ENCODE assay signal across 12 mouse cellular contexts in genomic region chr11:4228463-4228862, GRCm38 (mm10). TPM values are rescaled to one million over a fixed set of nuclear protein-coding genes. Genes with fewer than 3 reads are reported as not detected.
DNase-seq lines count a peak whose midpoint lies in the region; ATAC-seq and TF ChIP-seq lines count a peak whose summit lies in the region.
"Had no signal": no experiment of that assay in that cellular context is flagged by ENCODE, and none has a peak within 500 bp of the region (broad histone marks: within the 10 kb centered on the region; RNA-seq: fewer than 3 reads in every experiment).

No protein-coding gene starts in this region.

- H3K4me1 ChIP-seq in hindbrain, embryonic 16.5 days (ENCODE audit: control insufficient read depth, insufficient read depth, low read depth, low read length) = peaks cover 2% of the 10 kb centered on the region; the same call in 1 of the 2 replicates
- no peaks in the 10 kb centered on the region for H3K4me1 ChIP-seq in hindbrain, embryonic 13.5 days (replicated peaks)
- H3K4me1 ChIP-seq in G1E (ENCODE audit: insufficient read depth, low read depth, low read length) = peaks cover 84% of the 10 kb centered on the region

- no peaks in the 10 kb centered on the region for H3K9me3 ChIP-seq in hindbrain, embryonic 16.5 days (ENCODE audit: control insufficient read depth, low read length)
- no peaks in the 10 kb centered on the region for H3K9me3 ChIP-seq in hindbrain, embryonic 13.5 days
- no peaks in the 10 kb centered on the region for H3K9me3 ChIP-seq in G1E (replicated peaks)
- H3K9me3 ChIP-seq: embryonic facial prominence, embryonic 13.5 days; heart, embryonic 13.5 days had no signal

- DNase-seq in G1E (ENCODE audit: low spot score) = no peak
- DNase-seq in adrenal gland, postnatal 25 days = peak; percentile 50
- DNase-seq in cerebellum, postnatal 36 days = peak; percentile 81 to 86
- no peak for DNase-seq in frontal cortex, adult 2 months (ENCODE audit: extremely low spot score in 1 of 2, low spot score in 1 of 2)
- no peak for DNase-seq in testis, postnatal 10 days (ENCODE audit: low spot score)
- DNase-seq in ovary, postnatal 14 days (ENCODE audit: low spot score) = no peak
- DNase-seq: kidney, adult 8-10 months; lung, adult 18-20 months had no signal

- no peak overlapping the region for H3K4me3 ChIP-seq in hindbrain, embryonic 16.5 days (ENCODE audit: low read length)
- no peak overlapping the region for H3K4me3 ChIP-seq in hindbrain, embryonic 13.5 days
- peak overlapping the region; percentile 38; the same call in 1 of the 2 replicates for H3K4me3 ChIP-seq in G1E (ENCODE audit: low read depth, low read length)
- H3K4me3 ChIP-seq: embryonic facial prominence, embryonic 13.5 days; heart, embryonic 13.5 days had no signal

- no peaks in the 10 kb centered on the region for H3K36me3 ChIP-seq in hindbrain, embryonic 16.5 days (ENCODE audit: control insufficient read depth, insufficient read depth, low read length)
- H3K36me3 ChIP-seq in hindbrain, embryonic 13.5 days = no peaks in the 10 kb centered on the region
- H3K36me3 ChIP-seq in G1E (replicated peaks) = peaks cover 71% of the 10 kb centered on the region
- H3K36me3 ChIP-seq: embryonic facial prominence, embryonic 13.5 days; heart, embryonic 13.5 days had no signal

- H3K27ac ChIP-seq in hindbrain, embryonic 16.5 days (ENCODE audit: low read depth, low read length) = no peak overlapping the region
- H3K27ac ChIP-seq in hindbrain, embryonic 13.5 days = no peak overlapping the region
- H3K27ac ChIP-seq: embryonic facial prominence, embryonic 13.5 days; heart, embryonic 13.5 days had no signal

- no peak overlapping the region for H3K4me2 ChIP-seq in hindbrain, embryonic 16.5 days (ENCODE audit: low read length)
- H3K4me2 ChIP-seq in hindbrain, embryonic 13.5 days = no peak overlapping the region
- H3K4me2 ChIP-seq: embryonic facial prominence, embryonic 13.5 days; heart, embryonic 13.5 days had no signal

- no peaks in the 10 kb centered on the region for H3K27me3 ChIP-seq in hindbrain, embryonic 16.5 days (replicated peaks; ENCODE audit: control insufficient read depth, insufficient read depth, low read length)
- H3K27me3 ChIP-seq in hindbrain, embryonic 13.5 days = no peaks in the 10 kb centered on the region
- H3K27me3 ChIP-seq in G1E (ENCODE audit: insufficient read depth, low read length) = no peaks in the 10 kb centered on the region
- H3K27me3 ChIP-seq: embryonic facial prominence, embryonic 13.5 days had no signal

- TF ChIP-seq CTCF in G1E (IDR thresholded peaks at IDR 0.05; ENCODE audit: low read depth, low read length) = no peak

- ATAC-seq in hindbrain, embryonic 16.5 days = peak; percentile 77; the same call in 1 of the 2 replicates
- ATAC-seq in hindbrain, embryonic 13.5 days (ENCODE audit: low FRiP score) = no peak
- no peak for ATAC-seq in G1E (ENCODE audit: extremely low read depth, insufficient number of reproducible peaks, low FRiP score, poor library complexity, severe bottlenecking)

- WGBS in hindbrain, embryonic 16.5 days = 51% methylated on average over 8 of the region's 8 CpGs
- WGBS in hindbrain, embryonic 13.5 days = 50% methylated on average over 8 of the region's 8 CpGs

- no peak overlapping the region for H3K9ac ChIP-seq in hindbrain, embryonic 16.5 days (ENCODE audit: low read depth, low read length)
- no peak overlapping the region for H3K9ac ChIP-seq in hindbrain, embryonic 13.5 days
- H3K9ac ChIP-seq: embryonic facial prominence, embryonic 13.5 days; heart, embryonic 13.5 days had no signal

RNA-seq across cellular contexts. Expression of gene Osm, which starts 7.8 kb away (rescaled TPM):
- not detected in 2 replicates for polyA plus RNA-seq in hindbrain, embryonic 16.5 days (2015; fragmentation: Nextera tagmentation; extraction: Ambion mirVana)
- 0.14 TPM in 1 of 2 replicates, not detected in the other for polyA plus RNA-seq in hindbrain, embryonic 13.5 days (2015; fragmentation: Nextera tagmentation; extraction: Ambion mirVana)
- total RNA-seq in G1E (2014; fragmentation: Nextera tagmentation) (7.2 and 8.0 TPM in 2 replicates), G1E (2017) (8.3 and 10.3 TPM in 2 replicates)
- polyA plus RNA-seq in G1E (2012) = 4.0 and 4.5 TPM in 2 replicates
- not detected in 2 replicates for total RNA-seq in adrenal gland, postnatal 25 days (2021)
- 0.08 and 0.18 TPM in 2 replicates for polyA plus RNA-seq in frontal cortex, adult 2 months (2012; rRNA removed)
- polyA plus RNA-seq: embryonic facial prominence, embryonic 13.5 days; heart, embryonic 13.5 days had no signal

RNA-seq across cellular contexts. Expression of gene Castor1, which starts 10.4 kb away (rescaled TPM):
- polyA plus RNA-seq in hindbrain, embryonic 16.5 days (2015; fragmentation: Nextera tagmentation; extraction: Ambion mirVana) = 6.7 and 7.4 TPM in 2 replicates
- polyA plus RNA-seq in hindbrain, embryonic 13.5 days (2015; fragmentation: Nextera tagmentation; extraction: Ambion mirVana) = 2.2 and 2.3 TPM in 2 replicates
- total RNA-seq in G1E (2014; fragmentation: Nextera tagmentation) = 8.4 and 9.0 TPM in 2 replicates
- total RNA-seq in G1E (2017) = 8.2 and 10.7 TPM in 2 replicates
- 2.9 and 4.5 TPM in 2 replicates for polyA plus RNA-seq in G1E (2012)
- total RNA-seq in adrenal gland, postnatal 25 days (2021) = 3.0 and 4.1 TPM in 2 replicates
- 4.5 and 5.2 TPM in 2 replicates for polyA plus RNA-seq in frontal cortex, adult 2 months (2012; rRNA removed)

RNA-seq across cellular contexts. Expression of gene Lif, which starts 28.9 kb away (rescaled TPM):
- polyA plus RNA-seq in hindbrain, embryonic 16.5 days (2015; fragmentation: Nextera tagmentation; extraction: Ambion mirVana) = 0.05 TPM in 1 of 2 replicates, not detected in the other
- 0.08 TPM in 1 of 2 replicates, not detected in the other for polyA plus RNA-seq in hindbrain, embryonic 13.5 days (2015; fragmentation: Nextera tagmentation; extraction: Ambion mirVana)
- total RNA-seq in G1E (2014; fragmentation: Nextera tagmentation) (0.75 TPM in 1 of 2 replicates, not detected in the other), G1E (2017) (1.0 and 1.2 TPM in 2 replicates)
- 0.02 and 0.12 TPM in 2 replicates for polyA plus RNA-seq in G1E (2012)
- 0.09 TPM in 1 of 2 replicates, not detected in the other for total RNA-seq in adrenal gland, postnatal 25 days (2021)
- 0.36 TPM in 2 replicates for polyA plus RNA-seq in frontal cortex, adult 2 months (2012; rRNA removed)

RNA-seq across cellular contexts. Expression of gene Tbc1d10a, which starts 41.9 kb away (rescaled TPM):
- polyA plus RNA-seq in hindbrain, embryonic 16.5 days (2015; fragmentation: Nextera tagmentation; extraction: Ambion mirVana) = 37.6 and 41.0 TPM in 2 replicates
- polyA plus RNA-seq in hindbrain, embryonic 13.5 days (2015; fragmentation: Nextera tagmentation; extraction: Ambion mirVana) = 26.1 and 28.0 TPM in 2 replicates
- total RNA-seq in G1E (2014; fragmentation: Nextera tagmentation) (2.2 and 5.0 TPM in 2 replicates), G1E (2017) (20.8 and 25.4 TPM in 2 replicates)
- polyA plus RNA-seq in G1E (2012) = 24.1 and 28.3 TPM in 2 replicates
- total RNA-seq in adrenal gland, postnatal 25 days (2021) = 15.6 and 15.8 TPM in 2 replicates
- 56.4 and 59.0 TPM in 2 replicates for polyA plus RNA-seq in frontal cortex, adult 2 months (2012; rRNA removed)

Comparison
In these comparisons a context has a peak if more than half of its experiments do, and no peak if none do; other contexts are left out.
1. DNase-seq: peak in adrenal gland, postnatal 25 days (single experiment) and cerebellum, postnatal 36 days (2 of 2); none in G1E (single experiment), frontal cortex, adult 2 months (0 of 2), testis, postnatal 10 days (single experiment) and ovary, postnatal 14 days (single experiment).